Mouse (Mus musculus): Measurements from ENCODE around the gene Washc2.
"Not testable (repeated sequence)": the region's sequence is repeated elsewhere in the genome, so short reads cannot be mapped to it uniquely, and the experiment has no call there.

Washc2 gene

GRCm38 (mm10) chr6:116207729-116208534 is at the start of gene Washc2:
Gene Washc2 (plus strand): TSS chr6:116208038.
- DNase-seq: peak; percentile 100

- no peak for DNase-seq
Measured at GRCm38 (mm10) chr6:116166383-116166782, 41.5 kb upstream of the Washc2 start.

- not testable (repeated sequence) for DNase-seq
Measured at GRCm38 (mm10) chr6:116173511-116174099, 34.2 kb upstream of the Washc2 start.

- DNase-seq: peak; percentile 40
Measured at GRCm38 (mm10) chr6:116178376-116178775, 29.5 kb upstream of the Washc2 start.

- DNase-seq: peak; percentile 85
Measured at GRCm38 (mm10) chr6:116180731-116181130, 27.1 kb upstream of the Washc2 start.

- no peak for DNase-seq
Measured at GRCm38 (mm10) chr6:116183509-116183908, 24.3 kb upstream of the Washc2 start.

GRCm38 (mm10) chr6:116186485-116186884 is 21.4 kb upstream of the Washc2 start:
- DNase-seq: no peak

GRCm38 (mm10) chr6:116189417-116189816 is 18.4 kb upstream of the Washc2 start:
- no peak for DNase-seq

GRCm38 (mm10) chr6:116192809-116193311 is 15.0 kb upstream of the Washc2 start:
- no peak for DNase-seq

GRCm38 (mm10) chr6:116193394-116194393 is 14.1 kb upstream of the Washc2 start, which contains the start of gene Tmcc1:
Gene Tmcc1 (minus strand): TSS chr6:116193486.
- peak; percentile 100 for DNase-seq

- DNase-seq: no peak
Measured at GRCm38 (mm10) chr6:116195811-116196210, 12.0 kb upstream of the Washc2 start.

- DNase-seq: no peak
Measured at GRCm38 (mm10) chr6:116198173-116198572, 9.7 kb upstream of the Washc2 start.

GRCm38 (mm10) chr6:116199682-116200081 is 8.2 kb upstream of the Washc2 start:
- peak; percentile 16 for DNase-seq

- peak; percentile 97 for DNase-seq
Measured at GRCm38 (mm10) chr6:116227767-116228166, 19.9 kb downstream of the Washc2 start.

- peak; percentile 95 for DNase-seq
Measured at GRCm38 (mm10) chr6:116228785-116229525, 21.1 kb downstream of the Washc2 start.

GRCm38 (mm10) chr6:116234821-116235220 is 27.0 kb downstream of the Washc2 start:
- DNase-seq: not testable (repeated sequence)

GRCm38 (mm10) chr6:116235336-116235735 is 27.5 kb downstream of the Washc2 start:
- DNase-seq: peak; percentile 94

- DNase-seq: no peak
Measured at GRCm38 (mm10) chr6:116238083-116238482, 30.2 kb downstream of the Washc2 start.

GRCm38 (mm10) chr6:116240371-116240770 is 32.5 kb downstream of the Washc2 start:
- DNase-seq: peak; percentile 72

GRCm38 (mm10) chr6:116259649-116260048 is 51.8 kb downstream of the Washc2 start:
- DNase-seq: no peak

- peak; percentile 27 for DNase-seq
Measured at GRCm38 (mm10) chr6:116260481-116260880, 52.6 kb downstream of the Washc2 start.

GRCm38 (mm10) chr6:116262824-116263223 is 55.0 kb downstream of the Washc2 start:
- no peak for DNase-seq
